Mouse (Mus musculus): ENCODE measurements around the gene Pabpn1l. TPM values are rescaled to one million over a fixed set of nuclear protein-coding genes. Genes with fewer than 3 reads are reported as not detected.

Pabpn1l gene
- polyA plus RNA-seq, 1 experiment from 2014 or later: not detected

GRCm38 (mm10) chr8:122626896-122627295, 4.4 kb upstream of the Pabpn1l start:
- Histone ChIP-seq H3K9me3 (no peaks in the 10 kb centered on the region), H3K4me1 (no peaks in the 10 kb centered on the region), H3K4me2 (no peak overlapping the region), H3K27ac (no peak overlapping the region), H3K4me3 (no peak overlapping the region), H3K9ac (no peak overlapping the region), H3K36me3 (replicated peaks) (peaks cover 3% of the 10 kb centered on the region), H3K27me3 (replicated peaks) (no peaks in the 10 kb centered on the region)
- 81% methylated on average over 2 of the region's 2 CpGs for WGBS
- ATAC-seq (replicated peaks): no peak; the same call in 1 of the 2 replicates

DNA sequence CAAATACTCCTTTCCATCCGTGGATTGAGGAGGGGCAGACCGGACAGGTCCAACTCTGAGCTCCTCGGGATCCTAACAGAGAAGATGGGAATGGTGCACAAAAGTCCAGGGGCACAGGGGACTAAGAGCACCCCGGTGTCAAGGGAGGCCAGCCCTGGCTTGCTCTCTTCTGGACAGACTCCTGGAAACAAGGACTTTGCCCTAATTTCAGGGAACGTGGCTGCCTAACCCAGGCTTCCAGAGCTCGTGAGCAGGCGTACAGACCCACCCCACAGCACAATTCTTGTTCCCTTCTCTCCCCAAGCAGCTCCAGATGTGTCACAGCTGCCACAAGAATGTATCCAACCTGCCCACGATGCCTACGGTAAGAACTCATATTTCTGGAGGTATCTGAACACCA, 3.3 kb upstream of the Pabpn1l start:
- ATAC-seq (replicated peaks): no peak
- Histone ChIP-seq H3K4me2 (no peak overlapping the region), H3K27me3 (replicated peaks) (no peaks in the 10 kb centered on the region), H3K27ac (no peak overlapping the region), H3K4me1 (no peaks in the 10 kb centered on the region), H3K9me3 (no peaks in the 10 kb centered on the region), H3K4me3 (no peak overlapping the region), H3K36me3 (replicated peaks) (peaks cover 3% of the 10 kb centered on the region; the same call in 1 of the 2 replicates), H3K9ac (no peak overlapping the region)
- 85% methylated on average over 9 of the region's 9 CpGs for WGBS

DNA sequence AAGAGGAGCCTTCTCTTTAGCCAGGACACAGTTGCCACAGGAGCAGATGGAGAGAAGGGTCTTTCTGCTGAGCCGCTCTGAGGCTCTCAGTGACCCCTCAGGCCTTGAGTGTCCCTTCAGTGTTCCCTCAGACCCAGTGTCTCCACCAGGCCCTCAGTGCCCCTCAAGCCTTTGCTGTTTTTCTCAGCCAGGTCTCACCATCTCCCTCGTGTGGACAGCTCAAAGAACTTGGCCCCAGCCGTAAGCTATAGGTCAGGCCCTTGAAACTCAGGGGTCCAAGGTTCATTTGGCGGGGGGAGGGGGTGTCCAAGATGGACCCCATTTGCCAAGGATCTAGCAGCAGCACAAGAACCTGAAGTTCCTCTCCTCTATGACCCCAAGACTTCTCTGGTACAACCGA, 2.1 kb upstream of the Pabpn1l start:
- H3K4me2 ChIP-seq: no peak overlapping the region
- H3K9me3 ChIP-seq: no peaks in the 10 kb centered on the region
- H3K4me3 ChIP-seq: no peak overlapping the region
- WGBS: 78% methylated on average over 5 of the region's 5 CpGs
- ATAC-seq (replicated peaks): no peak
- H3K36me3 ChIP-seq (replicated peaks): no peaks in the 10 kb centered on the region
- H3K27me3 ChIP-seq (replicated peaks): no peaks in the 10 kb centered on the region
- no peak overlapping the region for H3K9ac ChIP-seq
- H3K4me1 ChIP-seq: no peaks in the 10 kb centered on the region
- no peak overlapping the region for H3K27ac ChIP-seq

- H3K36me3 ChIP-seq (replicated peaks): no peaks in the 10 kb centered on the region
- H3K4me1 ChIP-seq: no peaks in the 10 kb centered on the region
- no peak overlapping the region for H3K4me2 ChIP-seq
- 85% methylated on average over 17 of the region's 17 CpGs for WGBS
- ATAC-seq (replicated peaks): no peak
- H3K9ac ChIP-seq: no peak overlapping the region
- no peaks in the 10 kb centered on the region for H3K27me3 ChIP-seq (replicated peaks)
- no peaks in the 10 kb centered on the region for H3K9me3 ChIP-seq
- H3K4me3 ChIP-seq: no peak overlapping the region
- no peak overlapping the region for H3K27ac ChIP-seq
Observed at GRCm38 (mm10) chr8:122623844-122624642, 1.5 kb upstream of the Pabpn1l start.

- Histone ChIP-seq H3K36me3 (replicated peaks) (no peaks in the 10 kb centered on the region), H3K4me1 (peaks cover 5% of the 10 kb centered on the region), H3K4me3 (no peak overlapping the region), H3K27me3 (replicated peaks) (no peaks in the 10 kb centered on the region), H3K4me2 (no peak overlapping the region), H3K27ac (no peak overlapping the region), H3K9me3 (no peaks in the 10 kb centered on the region), H3K9ac (no peak overlapping the region)
- WGBS: 47% methylated on average over 5 of the region's 5 CpGs
- no peak for ATAC-seq (replicated peaks)
Observed at GRCm38 (mm10) chr8:122620446-122620845, 2.1 kb downstream of the Pabpn1l start.

DNA sequence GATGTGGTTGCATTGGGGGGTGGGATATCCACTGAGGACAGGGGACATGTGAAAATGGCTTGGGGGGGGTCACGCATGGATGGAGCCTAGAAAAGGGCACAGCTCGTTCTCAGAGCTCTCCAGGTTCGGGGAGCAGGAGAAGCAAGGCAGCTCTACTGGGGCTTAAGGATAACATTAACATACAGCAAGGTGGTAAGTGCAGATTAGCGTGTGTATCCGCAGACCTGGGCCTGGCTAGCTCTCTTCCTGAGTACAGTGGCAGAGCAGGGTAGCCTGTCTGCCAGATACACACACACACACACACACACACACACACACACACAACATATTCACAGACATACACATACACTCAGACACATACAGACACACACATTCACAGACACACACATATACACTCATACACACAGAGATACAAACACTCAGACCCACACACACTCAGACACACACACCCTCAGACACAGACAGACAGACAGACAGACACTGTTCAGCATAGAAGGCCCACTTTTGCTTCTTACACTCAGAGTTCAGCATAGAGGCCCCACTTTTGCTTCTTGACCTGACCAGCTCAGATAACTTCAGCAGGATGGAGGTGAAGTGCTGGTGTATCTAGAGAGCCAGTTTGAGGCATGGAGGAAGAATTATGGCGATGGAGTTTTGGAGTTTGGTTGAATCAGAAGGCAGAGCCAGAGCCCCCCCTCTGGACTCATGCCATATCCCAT, 3.7 kb downstream of the Pabpn1l start:
- 66% methylated on average over 6 of the region's 6 CpGs for WGBS
- H3K9ac ChIP-seq: no peak overlapping the region
- no peak overlapping the region for H3K4me2 ChIP-seq
- H3K27ac ChIP-seq: no peak overlapping the region
- H3K27me3 ChIP-seq (replicated peaks): no peaks in the 10 kb centered on the region
- H3K4me3 ChIP-seq: no peak overlapping the region
- peaks cover 5% of the 10 kb centered on the region for H3K4me1 ChIP-seq
- ATAC-seq (replicated peaks): no peak
- H3K36me3 ChIP-seq (replicated peaks): no peaks in the 10 kb centered on the region
- H3K9me3 ChIP-seq: no peaks in the 10 kb centered on the region

DNA sequence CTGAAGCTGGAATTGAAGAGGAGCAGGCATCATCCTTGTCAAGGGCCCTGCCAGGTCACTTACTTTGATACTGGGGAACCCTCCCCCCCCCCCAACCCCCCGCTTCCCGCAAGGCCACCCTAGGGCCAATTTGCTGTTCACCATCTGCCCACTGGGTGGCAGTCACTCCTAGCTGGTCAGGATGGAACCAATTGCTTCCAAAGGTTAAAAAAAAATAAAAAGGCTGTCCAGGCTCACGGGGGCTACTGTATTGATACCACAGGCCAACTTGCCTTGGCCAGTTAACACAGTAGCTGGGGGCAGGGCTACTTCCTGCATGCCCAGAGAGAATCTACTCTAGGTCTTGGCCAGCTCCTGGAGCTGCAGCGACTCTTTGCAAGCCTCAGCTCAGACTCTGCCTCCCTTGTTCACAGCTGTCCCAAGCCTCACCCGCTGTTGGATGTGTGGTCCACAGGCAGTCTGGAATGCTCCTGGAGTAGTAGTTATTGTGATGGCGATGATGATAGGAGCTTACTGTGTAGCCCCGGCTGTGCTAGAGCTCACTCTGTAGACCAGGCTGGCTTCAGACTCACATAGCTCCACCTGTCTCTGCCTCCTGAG, 4.5 kb downstream of the Pabpn1l start:
- Histone ChIP-seq H3K9ac (no peak overlapping the region), H3K27ac (no peak overlapping the region), H3K4me2 (no peak overlapping the region), H3K36me3 (replicated peaks) (no peaks in the 10 kb centered on the region), H3K4me3 (no peak overlapping the region), H3K27me3 (replicated peaks) (no peaks in the 10 kb centered on the region), H3K9me3 (no peaks in the 10 kb centered on the region), H3K4me1 (peaks cover 7% of the 10 kb centered on the region)
- 31% methylated on average over 5 of the region's 7 CpGs for WGBS
- ATAC-seq (replicated peaks): 0 out of 2 replicates have a peak, but pooled peaks have one; percentile 21

DNA sequence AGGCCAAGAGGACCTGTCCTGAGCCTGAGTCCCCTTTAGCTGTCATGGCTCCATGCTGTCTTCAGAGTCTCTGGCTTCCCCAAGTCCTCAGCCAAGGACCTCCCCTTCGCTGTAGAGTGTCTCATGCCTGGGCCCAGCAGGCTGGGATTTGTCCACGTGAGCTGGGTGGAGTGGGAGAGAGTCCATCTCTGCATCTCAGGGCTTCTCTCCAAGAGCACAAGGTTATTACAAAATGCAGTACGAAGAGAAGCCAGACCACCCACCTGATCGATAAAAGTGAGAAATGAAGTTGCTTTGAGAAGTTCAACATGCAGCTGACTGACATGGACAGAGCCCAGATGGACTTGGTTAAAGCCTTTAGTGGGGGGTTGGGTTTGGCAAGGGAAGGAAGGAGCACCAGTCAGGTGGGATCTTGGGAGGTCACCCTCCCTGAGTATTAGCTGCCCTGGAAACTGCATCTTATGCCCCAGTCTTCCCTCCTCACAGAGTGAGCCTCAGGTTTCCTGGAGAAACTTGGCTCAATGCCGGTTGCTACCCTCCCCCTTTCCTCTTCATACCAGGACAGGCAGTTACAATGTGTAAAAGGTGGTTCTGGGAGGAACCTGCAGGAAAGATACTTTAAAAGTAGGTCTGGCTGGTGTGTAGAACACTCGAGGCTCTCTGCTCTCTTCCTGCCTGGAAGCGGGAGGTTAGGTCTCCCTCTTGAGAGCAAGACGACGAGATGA, 6.2 kb downstream of the Pabpn1l start:
- H3K36me3 ChIP-seq (replicated peaks): no peaks in the 10 kb centered on the region
- no peaks in the 10 kb centered on the region for H3K27me3 ChIP-seq (replicated peaks)
- no peak overlapping the region for H3K4me3 ChIP-seq
- H3K27ac ChIP-seq: no peak overlapping the region
- no peaks in the 10 kb centered on the region for H3K9me3 ChIP-seq
- peaks cover 18% of the 10 kb centered on the region for H3K4me1 ChIP-seq
- WGBS: 70% methylated on average over 9 of the region's 9 CpGs
- ATAC-seq (replicated peaks): no peak
- H3K4me2 ChIP-seq: no peak overlapping the region
- no peak overlapping the region for H3K9ac ChIP-seq

DNA sequence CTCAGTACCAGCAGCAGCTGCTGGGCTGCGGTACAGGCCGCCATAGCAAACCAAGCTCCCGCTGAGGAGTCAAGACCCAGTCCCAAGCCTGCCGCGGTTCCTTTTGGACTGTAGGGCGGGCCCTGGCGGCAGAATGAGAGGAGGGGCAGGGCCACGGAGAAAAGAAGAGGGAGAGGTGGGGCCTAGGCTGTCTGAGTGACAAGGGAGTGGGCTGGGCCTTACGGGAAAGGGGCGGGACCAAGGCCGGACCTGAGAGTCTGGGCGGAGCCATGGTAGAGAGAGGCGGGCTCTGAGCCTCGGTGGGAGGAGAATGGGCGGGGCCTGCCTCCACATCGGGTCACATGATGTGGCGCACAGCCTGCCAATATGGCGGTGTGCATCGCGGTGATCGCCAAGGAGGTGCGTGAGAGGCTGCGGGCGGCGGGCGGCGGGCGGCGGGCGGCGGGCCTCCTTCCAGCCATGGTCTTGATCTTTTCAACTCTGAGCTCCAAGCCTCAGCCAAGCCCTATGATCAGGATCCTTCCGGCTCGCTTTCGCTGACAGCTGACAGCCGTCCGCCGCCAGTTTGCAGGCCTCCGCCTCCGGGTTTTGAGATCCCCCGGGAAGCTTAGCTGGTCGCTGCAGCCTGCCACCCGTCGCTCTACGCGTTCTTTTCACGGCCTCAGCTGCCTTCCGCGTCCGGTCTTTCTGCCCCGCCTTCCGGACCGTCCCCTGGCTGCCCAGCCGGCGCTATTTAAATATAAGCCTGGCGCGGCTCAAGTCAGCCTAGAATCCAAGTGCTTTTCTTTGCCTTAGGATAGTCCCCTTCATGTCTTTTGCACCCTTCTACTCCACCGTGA, 11.0 kb downstream of the Pabpn1l start, which contains the start of the genes Galns and Trappc2l:
TSS of gene Galns (minus strand) at position 169 of the 839 bp plus-strand sequence.
TSS of gene Trappc2l (plus strand) at position 346 of the 839 bp plus-strand sequence.
- ATAC-seq (replicated peaks): peak; percentile 98
- peak within 1 kb of the TSS; percentile 83 for H3K9ac ChIP-seq
- H3K36me3 ChIP-seq (replicated peaks): no peaks in the 10 kb centered on the region
- under 1% methylated on average over 56 of the region's 57 CpGs for WGBS
- peak within 1 kb of the TSS; percentile 48 for H3K4me3 ChIP-seq
- H3K4me2 ChIP-seq: peak within 1 kb of the TSS; percentile 64
- peaks cover 18% of the 10 kb centered on the region for H3K4me1 ChIP-seq
- H3K9me3 ChIP-seq: no peaks in the 10 kb centered on the region
- peak within 1 kb of the TSS; percentile 89 for H3K27ac ChIP-seq
- H3K27me3 ChIP-seq (replicated peaks): no peaks in the 10 kb centered on the region

GRCm38 (mm10) chr8:122610612-122611277, 11.8 kb downstream of the Pabpn1l start:
- H3K9me3 ChIP-seq: no peaks in the 10 kb centered on the region
- peak; percentile 21 for ATAC-seq (replicated peaks)
- H3K27ac ChIP-seq: peak overlapping the region; percentile 89
- H3K9ac ChIP-seq: peak overlapping the region; percentile 58
- peak overlapping the region; percentile 64 for H3K4me2 ChIP-seq
- H3K4me3 ChIP-seq: peak overlapping the region; percentile 48
- H3K4me1 ChIP-seq: peaks cover 18% of the 10 kb centered on the region
- 1% methylated on average over 20 of the region's 20 CpGs for WGBS
- H3K36me3 ChIP-seq (replicated peaks): no peaks in the 10 kb centered on the region
- no peaks in the 10 kb centered on the region for H3K27me3 ChIP-seq (replicated peaks)

GRCm38 (mm10) chr8:122610209-122610608, 12.3 kb downstream of the Pabpn1l start:
- Histone ChIP-seq H3K36me3 (replicated peaks) (no peaks in the 10 kb centered on the region), H3K27ac (no peak overlapping the region), H3K4me2 (peak overlapping the region; percentile 64), H3K4me1 (peaks cover 18% of the 10 kb centered on the region), H3K9me3 (no peaks in the 10 kb centered on the region), H3K9ac (no peak overlapping the region), H3K27me3 (replicated peaks) (no peaks in the 10 kb centered on the region), H3K4me3 (peak overlapping the region; percentile 48)
- no peak for ATAC-seq (replicated peaks)
- WGBS: 56% methylated on average over 4 of the region's 4 CpGs
